Mouse (Mus musculus) ES-CJ7 (cell line): ENCODE results near the gene Lamtor5.
"Not testable (repeated sequence)": the region's sequence is repeated elsewhere in the genome, so short reads cannot be mapped to it uniquely, and the experiment has no call there.

ENCODE experiments used
- DNase-seq: peaks from one replicate; pipeline ENCODE4 v3.0.0; 2011; ENCODE audit warnings: low read depth, low spot score

The Lamtor5 gene

DNA sequence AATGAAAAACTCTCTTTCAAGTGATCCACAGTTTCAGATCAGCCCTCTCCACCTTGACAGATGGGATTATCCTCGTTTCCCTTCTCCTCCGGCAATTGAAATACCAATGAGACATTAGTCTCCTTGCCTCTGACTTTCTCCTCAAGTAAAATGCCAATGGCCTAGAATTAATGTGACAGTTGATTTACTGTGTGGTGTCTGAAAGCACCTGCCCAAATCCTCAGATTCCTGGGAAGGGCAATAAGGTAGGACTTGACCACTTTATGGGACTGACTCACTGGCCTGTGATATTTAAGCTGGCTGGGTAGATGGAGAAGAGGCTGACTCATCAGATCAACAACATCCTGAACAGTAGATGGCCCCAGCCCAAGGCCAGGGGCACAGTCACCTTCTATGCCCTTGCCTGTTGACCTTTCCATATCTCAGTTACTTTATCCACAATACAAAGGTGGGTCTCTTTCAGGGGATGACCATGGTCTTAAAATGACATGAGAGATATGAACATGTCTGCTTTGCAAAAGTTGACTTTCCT, 11.8 kb upstream of the Lamtor5 start:
- no peak for DNase-seq

DNA sequence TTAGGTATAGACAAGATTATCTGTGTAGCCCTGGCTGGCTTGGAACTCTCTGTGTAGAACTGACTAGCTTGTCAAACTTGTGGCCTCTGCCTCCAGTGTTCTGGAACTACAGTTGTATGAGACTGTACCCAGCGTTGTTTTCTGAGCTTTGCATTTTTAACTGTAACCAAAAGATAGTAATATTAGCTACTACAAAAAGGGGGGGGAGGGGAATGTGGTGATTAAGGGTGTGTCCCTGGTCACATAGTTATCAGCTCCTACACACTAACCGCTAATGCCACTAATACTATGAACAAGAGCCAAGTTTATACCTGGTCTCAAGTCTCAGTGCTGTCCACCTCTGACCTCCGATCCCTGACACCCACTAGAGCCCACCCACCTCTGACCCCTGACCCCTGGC, 6.2 kb upstream of the Lamtor5 start:
- DNase-seq = no peak

DNA sequence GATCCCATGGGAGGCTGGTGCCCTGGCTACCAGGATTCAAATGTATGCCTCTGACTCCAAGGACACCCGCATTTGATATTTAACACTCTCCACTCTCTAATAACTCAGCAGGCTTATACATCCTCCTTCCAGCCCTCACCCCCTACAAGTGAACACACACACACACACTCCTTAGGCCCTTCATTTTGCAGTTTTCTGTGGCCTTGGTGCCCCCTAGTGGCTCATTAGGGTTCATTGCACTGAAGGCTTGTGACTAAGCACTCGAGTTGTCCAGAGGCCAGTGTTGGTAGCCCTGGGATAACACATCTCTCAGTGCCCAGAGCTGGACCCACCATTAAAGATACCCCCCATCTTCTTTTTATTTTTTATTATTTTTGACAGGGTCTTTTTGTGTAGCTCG, 4.8 kb upstream of the Lamtor5 start:
- peak; percentile 62 for DNase-seq

DNA sequence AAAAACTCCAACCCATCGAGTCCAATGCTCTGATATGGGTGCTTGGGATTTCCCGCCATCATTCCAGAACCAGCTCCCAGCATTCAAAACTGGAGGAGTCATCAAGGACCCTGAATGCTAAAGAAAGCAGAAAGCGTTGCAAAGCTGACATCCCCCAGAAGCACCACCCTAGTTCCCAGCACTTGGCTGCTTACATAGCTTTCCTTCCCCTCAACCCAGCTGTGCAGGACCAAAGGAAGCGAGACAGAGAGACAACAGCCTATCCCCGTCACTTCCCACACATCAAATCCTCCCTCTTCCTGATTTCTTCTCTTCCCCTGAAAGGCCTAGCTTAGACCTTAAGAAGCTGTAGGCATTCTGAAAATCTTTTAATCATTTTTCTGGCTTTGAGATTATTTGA, 3.3 kb upstream of the Lamtor5 start:
- no peak for DNase-seq

DNA sequence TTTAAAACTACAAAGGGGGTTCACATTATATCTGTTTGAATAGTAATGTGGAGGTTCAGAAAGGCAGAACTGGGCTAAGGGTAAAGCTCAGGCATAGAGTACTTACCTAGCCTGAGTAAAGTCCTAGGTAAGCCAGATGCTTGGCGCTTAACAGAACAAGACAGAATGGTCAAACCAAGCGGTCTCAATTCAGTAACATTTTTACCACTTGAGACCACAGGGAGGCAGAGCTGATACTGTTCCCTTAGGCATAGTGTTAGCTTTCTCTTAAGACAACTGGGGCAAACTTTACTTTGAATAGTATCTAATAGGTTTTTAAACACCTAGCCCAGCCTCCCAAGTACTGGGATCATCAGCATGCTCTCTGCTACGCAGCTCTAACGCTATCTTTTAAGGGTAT, 2.7 kb upstream of the Lamtor5 start:
- peak; percentile 62 for DNase-seq

DNA sequence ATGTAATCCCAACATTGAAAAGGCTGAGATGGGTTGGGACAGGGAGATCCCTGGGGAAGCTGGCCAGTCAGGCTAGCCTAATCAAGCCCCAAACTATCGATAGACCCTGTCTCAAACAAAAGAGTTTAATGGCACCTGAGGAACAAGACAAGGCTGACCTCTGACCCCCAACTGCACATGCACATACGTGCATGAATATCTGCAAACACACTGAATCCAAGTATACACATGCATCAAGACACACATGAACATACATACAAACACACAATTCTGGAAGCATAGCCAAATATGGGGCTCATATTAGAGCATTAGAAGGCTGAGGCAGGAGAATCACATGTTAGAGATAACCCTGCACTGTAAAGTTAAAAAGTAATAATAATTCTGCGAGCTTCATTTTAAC, 2.0 kb upstream of the Lamtor5 start:
- no peak for DNase-seq

DNA sequence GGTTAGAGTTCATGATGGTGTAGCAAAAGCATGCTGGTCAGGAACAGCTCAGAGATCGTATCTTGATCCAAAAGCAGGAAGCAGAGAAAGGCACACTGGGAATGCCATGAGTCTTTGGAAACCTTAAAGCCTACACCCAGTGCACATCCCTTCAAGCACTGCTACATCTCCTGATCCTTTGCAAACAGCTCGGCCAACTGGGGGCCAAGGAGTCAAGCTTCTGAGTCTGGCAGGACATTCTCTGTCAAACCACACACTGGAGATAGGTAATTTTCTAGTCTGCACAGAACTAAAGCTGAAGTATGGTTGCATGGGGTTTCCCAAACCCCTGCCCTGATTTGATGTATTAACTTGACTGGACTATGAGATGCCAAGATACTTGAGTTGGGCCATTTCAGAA, 7.5 kb downstream of the Lamtor5 start:
- no peak for DNase-seq

DNA sequence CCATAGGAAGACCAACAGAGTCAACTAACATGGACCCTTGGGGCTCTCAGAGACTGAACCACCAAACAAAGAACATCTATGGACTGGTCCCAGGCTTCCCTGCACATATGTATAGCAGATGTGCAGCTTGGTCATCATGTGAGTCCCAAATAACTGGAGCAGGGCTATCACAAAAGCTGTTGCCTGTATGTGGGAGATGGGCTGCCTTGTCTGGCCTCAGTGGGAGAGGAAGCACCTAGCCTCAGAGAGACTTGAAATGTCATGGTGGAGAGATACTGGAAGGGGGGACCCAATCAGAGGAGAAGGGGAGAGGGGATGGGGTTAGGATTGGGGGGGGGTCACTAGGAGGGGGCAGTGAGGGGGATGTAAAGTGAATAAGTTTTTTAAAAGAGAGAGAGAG, 8.7 kb downstream of the Lamtor5 start:
- DNase-seq = no peak

DNA sequence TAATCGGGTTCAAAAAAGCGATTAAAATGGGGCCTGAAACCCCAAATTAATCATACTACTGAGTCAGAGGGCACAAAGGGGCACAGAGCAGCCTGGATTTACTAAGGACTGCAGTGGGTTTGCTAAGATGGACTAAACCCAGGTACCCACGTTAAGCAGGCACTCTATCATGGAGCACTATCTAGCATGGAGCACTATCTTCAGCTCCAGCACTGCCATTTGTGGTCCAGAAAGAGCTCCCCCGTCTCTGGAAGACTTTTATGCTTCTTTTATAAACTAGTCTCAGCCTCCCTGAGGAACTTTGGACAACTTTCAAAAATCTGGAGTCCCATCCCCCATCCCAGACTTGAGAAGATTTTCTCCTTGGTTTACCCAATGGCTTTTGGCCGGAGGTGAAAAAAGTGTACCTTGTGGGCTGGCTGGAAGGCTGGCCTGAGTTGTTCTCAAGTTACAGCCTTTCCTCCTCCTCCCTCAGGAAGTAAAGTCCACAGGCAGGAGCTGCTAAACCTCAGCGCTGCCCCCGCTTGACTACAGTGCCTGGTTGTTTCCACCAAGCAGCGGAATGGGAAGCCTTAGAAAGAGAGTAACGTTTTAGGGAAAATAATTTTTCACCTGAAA, 12.2 kb downstream of the Lamtor5 start, which contains the start of gene Slc16a4:
TSS of gene Slc16a4 (plus strand) at position 467 of the 618 bp plus-strand sequence.
- peak; percentile 75 for DNase-seq

DNA sequence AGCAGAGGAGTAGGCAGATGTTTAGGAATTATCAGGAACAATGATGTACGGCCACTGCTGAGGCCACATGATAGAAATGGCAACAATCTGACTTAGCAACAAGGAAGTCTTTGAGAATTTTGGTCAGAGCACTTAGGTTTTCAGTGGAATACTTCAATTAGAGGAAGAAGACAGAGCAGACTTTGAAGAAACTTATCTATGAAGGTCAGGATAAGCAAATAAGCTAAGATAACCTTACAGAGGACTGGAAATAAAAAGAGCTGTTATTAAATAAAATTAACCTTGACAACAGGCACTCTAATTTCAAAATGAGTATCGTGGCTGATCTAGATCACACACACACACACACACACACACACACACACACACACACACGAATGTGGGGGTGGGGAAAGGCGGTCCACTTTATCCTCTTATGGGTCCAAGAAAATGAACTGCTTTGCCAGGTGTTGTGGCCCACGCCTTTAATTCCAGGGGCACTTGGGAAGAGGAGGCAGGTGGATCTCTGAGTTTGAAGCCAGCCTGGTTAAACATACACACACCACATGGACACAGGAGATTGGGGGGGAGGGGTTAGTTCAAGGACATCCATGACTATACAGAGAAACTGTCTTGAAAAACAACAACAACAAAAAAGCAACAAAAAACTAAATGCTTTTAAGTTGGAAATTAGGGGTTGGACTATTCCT, 17.2 kb downstream of the Lamtor5 start:
- no peak for DNase-seq

DNA sequence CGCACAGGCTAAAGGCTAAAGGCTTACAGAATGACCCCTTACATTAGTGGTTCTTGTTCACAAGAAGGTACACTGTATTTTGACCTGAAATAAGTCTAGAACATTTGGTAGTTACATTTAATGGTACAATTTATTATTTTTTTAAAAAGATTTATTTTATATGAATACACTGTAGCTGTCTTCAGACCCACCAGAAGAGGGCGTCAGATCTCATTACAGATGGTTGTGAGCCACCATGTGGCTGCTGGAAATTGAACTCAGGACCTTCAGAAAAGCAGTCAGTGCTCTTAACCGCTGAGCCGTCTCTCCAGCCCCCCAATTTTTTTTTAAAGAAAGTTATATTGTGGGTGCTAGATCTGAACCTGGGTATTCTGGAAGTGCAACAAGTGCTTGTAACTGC, 18.3 kb downstream of the Lamtor5 start:
- DNase-seq = not testable (repeated sequence)

DNA sequence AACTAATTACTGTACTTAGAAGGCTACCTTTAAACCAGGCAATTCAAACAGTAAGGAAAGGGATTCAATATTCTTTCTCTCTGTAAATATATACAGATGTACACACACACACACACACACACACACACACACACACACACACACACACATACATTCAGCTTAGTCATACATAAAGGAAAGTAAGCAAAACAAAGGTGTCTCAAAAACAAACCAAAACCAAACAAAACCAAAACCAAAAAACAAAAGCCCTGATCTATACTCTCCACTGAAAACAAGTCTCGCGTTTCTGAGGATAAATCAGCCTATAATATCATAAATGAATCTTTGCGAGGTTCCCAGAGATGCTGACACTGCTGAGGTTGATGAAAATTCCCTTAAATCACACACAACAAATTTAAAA, 38.7 kb downstream of the Lamtor5 start:
- no peak for DNase-seq

DNA sequence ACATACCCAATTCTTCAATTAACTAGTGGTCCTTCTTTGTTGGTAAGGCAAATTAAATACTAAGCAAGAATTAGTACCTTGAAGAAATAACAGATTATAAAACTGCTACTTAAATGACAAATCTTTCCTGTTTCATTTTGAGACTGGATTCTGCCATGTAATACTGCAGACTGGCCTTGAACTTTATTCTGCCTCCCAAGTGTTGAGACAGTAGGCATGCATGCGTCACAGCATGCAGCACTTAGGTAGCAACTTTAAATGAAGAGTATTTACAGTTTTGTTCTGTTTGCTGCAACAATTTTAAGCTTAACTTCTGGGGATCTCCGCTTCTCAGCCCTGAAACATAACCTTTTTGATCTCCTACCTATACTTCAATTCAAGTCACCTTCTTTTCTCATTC, 42.5 kb downstream of the Lamtor5 start:
- no peak for DNase-seq

DNA sequence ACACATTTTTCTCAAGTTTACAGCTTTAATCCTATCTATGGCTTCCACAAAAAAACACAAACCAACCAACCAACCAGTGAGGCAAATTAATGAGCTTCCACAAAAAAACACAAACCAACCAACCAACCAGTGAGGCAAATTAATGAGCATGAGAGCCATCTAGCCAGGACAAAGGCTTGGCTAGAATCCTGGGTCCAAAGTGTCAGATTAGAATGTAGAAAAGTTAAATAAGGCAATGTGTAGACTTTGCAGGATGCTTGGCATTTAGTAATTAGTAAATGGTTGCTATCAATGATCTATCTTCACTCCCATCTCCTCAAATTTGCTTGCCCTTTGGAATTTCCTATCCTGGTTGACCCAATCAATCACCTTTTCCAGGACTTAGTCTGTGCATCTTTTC, 43.1 kb downstream of the Lamtor5 start:
- no peak for DNase-seq

DNA sequence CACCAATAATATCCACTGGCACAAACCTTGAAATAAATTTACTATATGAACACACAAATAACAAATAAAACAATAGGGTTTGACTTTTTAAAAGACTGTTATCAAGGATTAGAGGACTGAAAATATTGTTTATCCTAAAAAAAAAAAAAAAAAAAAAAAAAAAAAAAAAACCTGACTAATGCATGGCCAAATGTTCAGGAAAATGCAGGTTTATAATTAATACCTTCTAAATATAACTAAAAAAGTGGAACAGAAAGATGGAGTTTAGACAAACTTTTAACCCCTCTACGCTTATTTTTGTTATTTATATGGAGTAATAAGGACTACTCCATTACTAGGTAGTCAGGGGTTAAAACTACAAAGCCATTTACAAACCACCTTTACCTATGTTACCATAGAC, 47.8 kb downstream of the Lamtor5 start:
- no peak for DNase-seq

DNA sequence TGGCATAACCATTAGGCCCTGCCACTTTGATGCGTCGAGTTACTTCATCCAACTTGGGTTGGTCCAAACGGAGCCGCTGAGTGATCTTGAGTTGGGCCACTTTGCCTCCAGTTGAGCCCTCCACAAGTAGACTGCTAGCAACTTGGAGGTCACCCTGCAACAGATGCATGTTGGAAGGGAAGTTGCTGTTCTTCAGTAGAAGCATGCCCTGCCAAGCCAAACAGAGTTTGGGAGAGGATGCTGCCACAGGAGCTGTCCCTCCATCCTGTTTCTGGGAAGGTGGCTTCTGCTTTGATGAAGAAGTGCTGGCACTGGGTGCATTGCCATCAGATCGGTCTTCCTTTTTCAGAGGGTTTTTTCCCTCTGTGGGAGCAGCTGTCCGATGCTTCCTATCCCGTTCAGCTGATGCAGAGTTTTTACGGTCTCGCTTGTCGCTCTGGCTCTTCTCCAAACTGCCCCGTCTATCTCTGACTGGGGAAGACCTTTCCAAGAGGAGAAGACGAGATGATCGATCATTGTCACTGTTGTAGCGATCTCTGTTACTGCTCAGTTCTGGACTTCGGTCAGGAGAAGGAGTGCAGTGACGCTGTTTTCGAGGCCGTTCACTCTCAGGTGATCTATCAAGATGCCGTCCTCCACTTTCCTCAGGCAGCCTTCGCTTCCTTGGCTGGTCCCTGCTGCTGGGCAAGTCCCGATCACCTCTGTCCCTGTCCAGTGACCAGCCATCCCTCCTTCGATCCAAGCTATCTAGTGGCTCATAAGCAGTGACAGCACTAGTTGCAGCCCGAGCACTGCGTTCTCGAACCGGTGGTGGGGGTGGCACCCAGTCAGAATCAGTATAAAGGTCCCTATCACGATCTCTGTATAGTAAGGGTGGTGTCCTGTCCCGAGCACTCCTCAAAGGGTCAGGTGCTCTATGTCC, 52.1 kb downstream of the Lamtor5 start:
- no peak for DNase-seq

DNA sequence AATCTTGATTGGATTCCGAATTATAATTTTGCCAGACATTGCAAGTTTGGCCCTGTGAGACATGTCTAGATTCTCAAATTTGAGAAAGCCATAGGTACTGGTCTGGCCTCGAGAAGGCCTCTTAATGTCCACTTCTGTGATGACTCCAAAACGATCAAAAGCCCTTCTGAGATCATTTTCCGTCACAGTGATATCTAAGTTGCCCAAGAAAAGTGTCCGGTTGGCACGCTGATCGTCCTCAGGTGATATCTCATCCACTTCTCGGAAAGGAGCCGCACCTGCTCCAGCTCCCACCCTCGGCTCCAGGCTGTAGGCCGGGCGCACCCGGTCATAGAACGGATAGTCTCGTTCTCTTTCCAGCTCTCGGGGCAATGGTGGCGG, 53.1 kb downstream of the Lamtor5 start:
- DNase-seq = no peak

DNA sequence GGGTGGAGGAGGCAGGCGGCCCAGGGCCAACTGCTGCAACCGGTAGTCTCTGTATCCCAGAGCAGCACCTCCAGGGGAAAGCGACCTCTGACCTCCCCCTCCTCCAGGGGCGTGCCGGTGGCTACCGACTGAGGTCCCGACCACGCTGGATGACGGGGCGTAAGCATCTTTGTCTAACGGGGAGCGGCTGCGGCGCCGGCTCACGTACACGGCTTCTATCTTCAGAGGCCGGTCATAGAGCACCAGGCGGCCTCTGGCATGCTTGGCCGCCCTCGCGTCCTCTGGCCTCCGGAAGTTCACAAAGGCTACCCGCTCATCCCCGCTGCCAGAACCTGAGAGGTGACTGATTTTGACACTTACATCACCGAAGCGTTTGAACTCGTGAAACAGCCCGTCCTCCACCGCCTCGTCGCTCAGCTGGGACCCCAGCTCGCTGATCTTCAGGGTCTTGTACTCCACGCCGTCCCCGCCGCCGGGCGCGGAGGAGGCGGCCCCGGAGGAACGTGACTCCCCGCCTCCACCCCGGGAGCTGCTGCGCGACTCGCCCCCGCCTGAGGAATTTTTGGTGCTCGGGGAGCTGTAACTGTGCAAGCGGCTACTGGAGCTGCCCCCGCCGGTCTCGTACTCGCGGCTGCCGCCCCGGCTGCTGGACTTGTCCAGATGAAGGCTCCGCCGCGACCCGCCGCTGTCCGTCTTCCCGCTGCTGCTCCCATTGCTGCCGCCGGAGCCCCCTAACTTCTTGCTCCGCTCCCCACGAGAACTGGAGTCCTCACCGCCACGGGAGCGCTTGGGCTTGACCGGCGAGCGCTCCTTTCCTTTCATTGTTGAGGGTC, 53.7 kb downstream of the Lamtor5 start:
- DNase-seq = peak; percentile 26

DNA sequence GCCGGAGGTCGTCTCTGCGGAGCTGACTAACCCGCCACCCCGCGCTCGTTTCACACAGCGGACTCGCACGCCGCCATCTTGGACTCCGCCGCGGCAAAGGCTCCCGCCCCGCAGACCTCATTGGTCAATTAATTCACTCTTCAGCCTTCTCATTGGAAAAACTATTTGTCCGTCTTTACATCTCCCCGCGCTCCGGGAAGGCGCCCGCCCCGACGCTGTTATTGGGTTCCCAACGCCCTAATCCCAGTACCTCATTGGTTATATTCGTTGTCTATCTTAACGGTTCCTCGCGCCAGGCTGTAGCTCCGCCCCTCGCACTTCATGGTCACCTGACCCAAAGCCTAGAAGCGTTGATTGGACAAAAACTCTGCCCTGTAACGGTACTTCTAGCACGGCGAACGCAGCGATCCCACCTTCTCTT, 54.3 kb downstream of the Lamtor5 start:
- peak; percentile 99 for DNase-seq
